Mouse (Mus musculus): ENCODE measurements around the gene Lmna. TPM values are rescaled to one million over a fixed set of nuclear protein-coding genes. Genes with fewer than 3 reads are reported as not detected.

The Lmna gene
- polyA plus RNA-seq, 1 experiment from 2014 or later, result 155 TPM

DNA sequence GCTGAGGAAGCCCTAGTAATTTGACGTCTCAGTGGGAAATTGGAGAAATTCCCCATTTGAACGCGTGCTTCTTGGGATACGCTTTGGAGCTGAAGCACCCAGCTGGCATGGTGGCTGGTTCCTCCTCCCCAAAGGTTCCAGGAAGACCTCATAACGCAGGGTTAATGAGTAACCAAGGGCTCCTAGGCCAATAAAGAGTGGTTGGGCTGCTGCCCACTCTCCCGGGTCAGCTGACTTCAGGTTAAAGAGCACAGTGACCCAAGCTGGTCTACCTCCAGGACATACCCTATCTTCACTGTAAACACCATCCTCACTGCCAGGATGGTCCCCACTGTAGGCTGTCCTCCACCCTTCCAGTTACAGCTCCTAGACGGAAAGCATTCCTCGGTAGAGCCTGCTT is 53.4 kb downstream of the Lmna start:
- Histone ChIP-seq H3K9me3 (ENCODE audit: control insufficient read depth, low read length) (no peaks in the 10 kb centered on the region), H3K27me3 (replicated peaks; ENCODE audit: control insufficient read depth, insufficient read depth, low read length) (peaks cover 38% of the 10 kb centered on the region), H3K9ac (ENCODE audit: low read depth, low read length) (no peak overlapping the region), H3K4me3 (ENCODE audit: low read depth, low read length) (no peak overlapping the region), H3K27ac (ENCODE audit: low read depth, low read length) (peak overlapping the region; percentile 46; the same call in 1 of the 2 replicates), H3K4me2 (peak overlapping the region; percentile 47; the same call in 1 of the 2 replicates), H3K4me1 (replicated peaks; ENCODE audit: control insufficient read depth, insufficient read depth, low read length) (peaks cover 14% of the 10 kb centered on the region), H3K36me3 (ENCODE audit: control insufficient read depth, insufficient read depth, low read length) (no peaks in the 10 kb centered on the region)
- 77% methylated on average over 8 of the region's 8 CpGs for WGBS
- DNase-seq (ENCODE audit: low spot score) (no peak), ATAC-seq (replicated peaks; ENCODE audit: low FRiP score) (peak; percentile 64)

- WGBS, result 62% methylated on average over 18 of the region's 18 CpGs
Measured at GRCm38 (mm10) chr3:88455588-88456264, 54.0 kb downstream of the Lmna start.

DNA sequence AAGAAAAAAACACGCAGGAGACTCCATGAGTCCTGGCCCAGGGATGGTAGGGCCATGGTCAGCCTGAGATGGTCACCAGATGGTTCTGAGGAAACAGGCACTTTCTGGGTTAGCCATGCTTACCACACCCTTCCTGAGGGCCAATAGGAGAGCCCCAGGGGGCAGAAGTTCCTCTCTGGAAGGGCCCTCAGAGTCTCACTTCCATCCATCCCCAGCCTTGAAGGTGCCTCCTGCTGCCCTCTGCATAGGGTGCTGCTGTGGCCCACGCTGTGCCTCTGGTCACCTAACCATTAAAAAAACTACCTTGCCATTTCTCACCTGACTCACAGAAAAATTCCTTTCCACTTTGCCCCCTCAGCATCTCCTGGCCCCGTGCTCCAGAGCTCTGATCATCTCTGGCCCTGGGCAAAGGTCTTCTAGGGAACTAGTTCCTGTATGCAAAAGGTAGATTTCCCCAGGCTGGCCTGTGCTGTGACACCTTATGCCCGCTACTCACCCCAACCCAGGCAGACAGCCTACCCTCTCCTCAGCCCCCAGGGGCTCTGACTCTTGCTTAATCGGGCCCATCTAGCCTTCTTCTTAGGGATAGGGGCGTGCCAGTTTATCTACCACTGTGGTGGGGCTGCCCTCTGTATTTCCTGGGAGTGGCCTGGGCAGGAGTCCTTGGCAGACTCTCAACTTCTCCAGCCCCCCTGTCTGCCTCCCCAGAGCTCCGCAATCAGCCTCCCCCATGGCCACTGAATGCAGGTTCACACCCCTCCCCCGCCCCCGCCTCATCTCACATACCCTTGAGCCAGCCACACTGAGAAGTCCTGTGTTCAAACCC is 54.8 kb downstream of the Lmna start:
- ATAC-seq (replicated peaks; ENCODE audit: low FRiP score) (peak; percentile 19; the same call in 1 of the 2 replicates), DNase-seq (ENCODE audit: low spot score) (no peak)
- H3K4me1 ChIP-seq (replicated peaks; ENCODE audit: control insufficient read depth, insufficient read depth, low read length), result peaks cover 14% of the 10 kb centered on the region
- H3K36me3 ChIP-seq (ENCODE audit: control insufficient read depth, insufficient read depth, low read length), result no peaks in the 10 kb centered on the region
- H3K9ac ChIP-seq (ENCODE audit: low read depth, low read length), result 0 out of 2 replicates have a peak overlapping the region, but pooled peaks have one; percentile 42
- H3K9me3 ChIP-seq (ENCODE audit: control insufficient read depth, low read length), result no peaks in the 10 kb centered on the region
- WGBS, result 42% methylated on average over 9 of the region's 9 CpGs
- H3K4me3 ChIP-seq (ENCODE audit: low read depth, low read length), result peak overlapping the region; percentile 26
- H3K27ac ChIP-seq (ENCODE audit: low read depth, low read length), result peak overlapping the region; percentile 35; the same call in 1 of the 2 replicates
- peak overlapping the region; percentile 47 for H3K4me2 ChIP-seq
- peaks cover 30% of the 10 kb centered on the region for H3K27me3 ChIP-seq (replicated peaks; ENCODE audit: control insufficient read depth, insufficient read depth, low read length)

More at GRCm38 (mm10) chr3:88455588-88456264, 54.0 kb downstream of the Lmna start:
- H3K9ac ChIP-seq (ENCODE audit: low read depth, low read length), result 0 out of 2 replicates have a peak overlapping the region, but pooled peaks have one; percentile 42
- no peaks in the 10 kb centered on the region for H3K36me3 ChIP-seq (ENCODE audit: control insufficient read depth, insufficient read depth, low read length)
- H3K4me1 ChIP-seq (replicated peaks; ENCODE audit: control insufficient read depth, insufficient read depth, low read length), result peaks cover 14% of the 10 kb centered on the region
- DNase-seq (ENCODE audit: low spot score) (no peak), ATAC-seq (replicated peaks; ENCODE audit: low FRiP score) (no peak)
- peak overlapping the region; percentile 47 for H3K4me2 ChIP-seq
- peak overlapping the region; percentile 35 for H3K27ac ChIP-seq (ENCODE audit: low read depth, low read length)
- H3K27me3 ChIP-seq (replicated peaks; ENCODE audit: control insufficient read depth, insufficient read depth, low read length), result peaks cover 32% of the 10 kb centered on the region
- H3K9me3 ChIP-seq (ENCODE audit: control insufficient read depth, low read length), result no peaks in the 10 kb centered on the region
- peak overlapping the region; percentile 26 for H3K4me3 ChIP-seq (ENCODE audit: low read depth, low read length)

- no peaks in the 10 kb centered on the region for H3K9me3 ChIP-seq (ENCODE audit: control insufficient read depth, low read length)
- peaks cover 31% of the 10 kb centered on the region for H3K27me3 ChIP-seq (replicated peaks; ENCODE audit: control insufficient read depth, insufficient read depth, low read length)
- H3K4me2 ChIP-seq, result no peak overlapping the region
- H3K27ac ChIP-seq (ENCODE audit: low read depth, low read length), result no peak overlapping the region
- no peaks in the 10 kb centered on the region for H3K36me3 ChIP-seq (ENCODE audit: control insufficient read depth, insufficient read depth, low read length)
- H3K4me3 ChIP-seq (ENCODE audit: low read depth, low read length), result no peak overlapping the region
- ATAC-seq (replicated peaks; ENCODE audit: low FRiP score) (no peak), DNase-seq (ENCODE audit: low spot score) (no peak)
- H3K4me1 ChIP-seq (replicated peaks; ENCODE audit: control insufficient read depth, insufficient read depth, low read length), result peaks cover 18% of the 10 kb centered on the region
- no peak overlapping the region for H3K9ac ChIP-seq (ENCODE audit: low read depth, low read length)
- WGBS, result 61% methylated on average over 8 of the region's 8 CpGs
Measured at GRCm38 (mm10) chr3:88453986-88454385, 55.8 kb downstream of the Lmna start.

DNA sequence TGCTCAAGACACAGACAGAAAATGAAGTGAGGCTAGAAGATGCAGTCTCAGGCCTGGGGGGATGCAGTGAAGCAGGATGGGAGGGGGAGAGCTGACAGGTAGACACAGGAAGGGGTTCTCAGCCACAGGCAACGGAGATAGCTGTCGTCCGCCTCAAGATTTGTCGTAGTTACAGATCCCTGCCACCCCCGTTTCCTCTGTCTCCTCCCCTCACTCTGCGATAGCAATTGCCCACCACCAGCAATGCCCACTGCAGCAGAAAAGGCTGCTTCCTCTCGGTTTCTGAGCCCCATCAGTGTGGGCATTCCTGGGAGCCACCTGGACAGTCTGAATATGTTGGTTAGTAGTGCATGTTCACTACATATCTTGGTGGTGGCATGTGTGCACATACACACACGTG is 56.4 kb downstream of the Lmna start:
- no peak for DNase-seq (ENCODE audit: low spot score)
- ATAC-seq (replicated peaks; ENCODE audit: low FRiP score), result no peak
- no peak overlapping the region for H3K9ac ChIP-seq (ENCODE audit: low read depth, low read length)
- no peak overlapping the region for H3K4me2 ChIP-seq
- H3K4me3 ChIP-seq (ENCODE audit: low read depth, low read length), result no peak overlapping the region
- no peaks in the 10 kb centered on the region for H3K36me3 ChIP-seq (ENCODE audit: control insufficient read depth, insufficient read depth, low read length)
- H3K4me1 ChIP-seq (replicated peaks; ENCODE audit: control insufficient read depth, insufficient read depth, low read length), result peaks cover 18% of the 10 kb centered on the region
- WGBS, result 31% methylated on average over 8 of the region's 8 CpGs
- H3K9me3 ChIP-seq (ENCODE audit: control insufficient read depth, low read length), result no peaks in the 10 kb centered on the region
- peaks cover 25% of the 10 kb centered on the region for H3K27me3 ChIP-seq (replicated peaks; ENCODE audit: control insufficient read depth, insufficient read depth, low read length)
- H3K27ac ChIP-seq (ENCODE audit: low read depth, low read length), result no peak overlapping the region

- Histone ChIP-seq H3K4me1 (replicated peaks; ENCODE audit: control insufficient read depth, insufficient read depth, low read length) (peaks cover 24% of the 10 kb centered on the region), H3K4me2 (no peak overlapping the region), H3K36me3 (ENCODE audit: control insufficient read depth, insufficient read depth, low read length) (no peaks in the 10 kb centered on the region), H3K27me3 (replicated peaks; ENCODE audit: control insufficient read depth, insufficient read depth, low read length) (peaks cover 21% of the 10 kb centered on the region), H3K9ac (ENCODE audit: low read depth, low read length) (no peak overlapping the region), H3K27ac (ENCODE audit: low read depth, low read length) (no peak overlapping the region), H3K9me3 (ENCODE audit: control insufficient read depth, low read length) (no peaks in the 10 kb centered on the region), H3K4me3 (ENCODE audit: low read depth, low read length) (no peak overlapping the region)
- DNase-seq (ENCODE audit: low spot score) (no peak), ATAC-seq (replicated peaks; ENCODE audit: low FRiP score) (no peak)
- 65% methylated on average over 6 of the region's 6 CpGs for WGBS
Measured at GRCm38 (mm10) chr3:88452716-88453115, 57.0 kb downstream of the Lmna start.

DNA sequence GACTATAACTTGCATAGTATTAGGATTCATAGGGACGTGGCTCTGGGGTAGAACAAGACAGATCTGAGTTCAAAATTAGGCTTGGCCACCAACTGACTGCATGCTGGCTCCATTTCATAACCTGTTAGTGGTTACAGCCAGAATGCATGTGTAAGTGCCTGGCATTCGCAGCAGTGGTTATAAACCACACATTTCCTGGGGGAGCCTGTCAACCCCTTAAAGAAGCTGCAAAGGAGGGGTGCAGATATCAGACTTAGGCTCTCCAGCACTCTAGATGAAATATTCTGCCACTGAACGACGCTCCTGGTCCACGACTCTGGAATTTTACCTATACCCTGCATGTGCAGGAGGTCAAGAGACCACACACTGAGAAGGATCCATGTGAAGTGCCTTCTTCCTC is 57.5 kb downstream of the Lmna start:
- H3K4me2 ChIP-seq, result no peak overlapping the region
- no peak overlapping the region for H3K4me3 ChIP-seq (ENCODE audit: low read depth, low read length)
- DNase-seq (ENCODE audit: low spot score), result no peak
- H3K36me3 ChIP-seq (ENCODE audit: control insufficient read depth, insufficient read depth, low read length), result no peaks in the 10 kb centered on the region
- H3K27ac ChIP-seq (ENCODE audit: low read depth, low read length), result no peak overlapping the region
- no peak overlapping the region for H3K9ac ChIP-seq (ENCODE audit: low read depth, low read length)
- WGBS, result 65% methylated on average over 5 of the region's 5 CpGs
- H3K27me3 ChIP-seq (replicated peaks; ENCODE audit: control insufficient read depth, insufficient read depth, low read length), result peaks cover 18% of the 10 kb centered on the region
- ATAC-seq (replicated peaks; ENCODE audit: low FRiP score), result no peak
- peaks cover 25% of the 10 kb centered on the region for H3K4me1 ChIP-seq (replicated peaks; ENCODE audit: control insufficient read depth, insufficient read depth, low read length)
- H3K9me3 ChIP-seq (ENCODE audit: control insufficient read depth, low read length), result no peaks in the 10 kb centered on the region

GRCm38 (mm10) chr3:88450379-88451131 is 59.2 kb downstream of the Lmna start:
- no peak overlapping the region for H3K9ac ChIP-seq (ENCODE audit: low read depth, low read length)
- no peak overlapping the region for H3K27ac ChIP-seq (ENCODE audit: low read depth, low read length)
- H3K9me3 ChIP-seq (ENCODE audit: control insufficient read depth, low read length), result no peaks in the 10 kb centered on the region
- no peak overlapping the region for H3K4me2 ChIP-seq
- 77% methylated on average over 12 of the region's 12 CpGs for WGBS
- H3K36me3 ChIP-seq (ENCODE audit: control insufficient read depth, insufficient read depth, low read length), result no peaks in the 10 kb centered on the region
- DNase-seq (ENCODE audit: low spot score), result no peak
- peaks cover 24% of the 10 kb centered on the region for H3K4me1 ChIP-seq (replicated peaks; ENCODE audit: control insufficient read depth, insufficient read depth, low read length)
- H3K4me3 ChIP-seq (ENCODE audit: low read depth, low read length), result no peak overlapping the region
- H3K27me3 ChIP-seq (replicated peaks; ENCODE audit: control insufficient read depth, insufficient read depth, low read length), result peaks cover 18% of the 10 kb centered on the region
- ATAC-seq (replicated peaks; ENCODE audit: low FRiP score), result no peak
